20 mouse cellular contexts compared by ENCODE assay signal in genomic region chr13:109326061-109326460, GRCm38 (mm10).
A peak's percentile ranks its signal among the peaks of the same experiment; 100 is the strongest.
DNase-seq lines count a peak whose midpoint lies in the region; ATAC-seq lines count a peak whose summit lies in the region.
"Had no signal": no experiment of that assay in that cellular context is flagged by ENCODE, and none has a peak within 500 bp of the region (broad histone marks: within the 10 kb centered on the region; RNA-seq: fewer than 3 reads in every experiment).

No protein-coding gene starts in this region.

- ATAC-seq in common myeloid progenitor, adult 5-6 weeks (replicated peaks; ENCODE audit: low read depth, poor library complexity, severe bottlenecking) = peak; percentile 45; the same call in 1 of the 2 replicates
- peak; percentile 57; the same call in 1 of the 2 replicates for ATAC-seq in megakaryocyte, adult 5-6 weeks (ENCODE audit: poor library complexity, severe bottlenecking)
- ATAC-seq in inflammation-experienced regulatory T-cells, adult 6 months = no peak
- ATAC-seq: activated CD4-positive, CD25-positive, alpha-beta regulatory T cell, adult 4 months; CD4-positive, CD25-positive, alpha-beta regulatory T cell, adult 4 months; forebrain, embryonic 13.5 days; forebrain, embryonic 15.5 days; forebrain, postnatal 0 days; Patski had no signal

- DNase-seq in adrenal gland, postnatal 14 days = no peak
- DNase-seq in retina, postnatal 1 day = no peak
- DNase-seq: adrenal gland, adult 8-10 months; adrenal gland, postnatal 25 days; B cell, adult 2 months; cerebellum, adult 11 months; cerebellum, adult 18-20 months; cerebellum, adult 8-10 months; cerebellum, adult 9-11 months; cerebellum, postnatal 14 days; cerebellum, postnatal 36 days; forebrain, postnatal 0 days had no signal
